In the genomic region with DNA sequence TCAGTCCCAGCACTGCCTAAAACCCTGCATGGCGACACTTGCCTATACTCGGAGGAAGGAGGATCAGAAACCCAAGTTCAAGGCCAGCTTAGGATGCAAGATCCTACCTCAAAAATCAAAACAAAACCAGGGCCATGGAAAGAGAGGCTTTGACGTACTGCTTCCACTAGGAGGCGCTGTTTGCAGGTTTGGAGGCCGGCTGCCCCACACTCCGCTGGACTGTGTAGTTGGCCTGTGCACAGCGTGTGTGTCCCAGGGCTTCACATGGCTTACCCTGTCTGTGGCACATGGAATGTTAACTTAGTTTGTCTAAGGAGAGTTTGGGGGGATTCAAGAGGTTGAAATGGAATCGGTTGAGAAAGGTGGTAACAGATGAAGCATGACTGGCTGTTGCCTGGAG, we compare ENCODE assay signal across 9 mouse cellular contexts. TPM values are rescaled to one million over a fixed set of nuclear protein-coding genes. Genes with fewer than 3 reads are reported as not detected.
A peak's percentile ranks its signal among the peaks of the same experiment; 100 is the strongest.
DNase-seq lines count a peak whose midpoint lies in the region; ATAC-seq and TF ChIP-seq lines count a peak whose summit lies in the region.
"Had no signal": no experiment of that assay in that cellular context is flagged by ENCODE, and none has a peak within 500 bp of the region (broad histone marks: within the 10 kb centered on the region; RNA-seq: fewer than 3 reads in every experiment).

No protein-coding gene starts in this region.

- no peak for ATAC-seq in hindbrain, embryonic 14.5 days (ENCODE audit: low FRiP score)
- ATAC-seq in hindbrain, embryonic 13.5 days (ENCODE audit: low FRiP score) = no peak
- ATAC-seq in granulocyte monocyte progenitor cell, adult 5-6 weeks (replicated peaks; ENCODE audit: poor library complexity, severe bottlenecking) = peak; percentile 92
- no peak for ATAC-seq in midbrain, postnatal 0 days (ENCODE audit: low FRiP score)

- peak; percentile 93 for TF ChIP-seq CTCF in ES-Bruce4 (IDR thresholded peaks at IDR 0.05; ENCODE audit: low read depth, low read length)
- peak; percentile 89 for TF ChIP-seq CTCF in layer of hippocampus, adult 2 months (conservative IDR thresholded peaks at IDR 0.05)
- TF ChIP-seq CTCF in midbrain, postnatal 0 days (IDR thresholded peaks at IDR 0.05) = peak; percentile 81

- no peak for TF ChIP-seq POLR2A in ES-Bruce4 (IDR thresholded peaks at IDR 0.05; ENCODE audit: insufficient read depth, low read length)

- no peaks in the 10 kb centered on the region for H3K27me3 ChIP-seq in hindbrain, embryonic 14.5 days (ENCODE audit: control insufficient read depth, insufficient read depth, low read length)
- H3K27me3 ChIP-seq in hindbrain, embryonic 13.5 days = no peaks in the 10 kb centered on the region
- no peaks in the 10 kb centered on the region for H3K27me3 ChIP-seq in ES-Bruce4 (ENCODE audit: control insufficient read depth, insufficient read depth, low read length, poor library complexity, severe bottlenecking)
- no peaks in the 10 kb centered on the region for H3K27me3 ChIP-seq in midbrain, postnatal 0 days (ENCODE audit: insufficient read depth, low read length)
- H3K27me3 ChIP-seq: neural tube, embryonic 13.5 days had no signal

- no peaks in the 10 kb centered on the region for H3K4me1 ChIP-seq in hindbrain, embryonic 14.5 days (replicated peaks; ENCODE audit: control insufficient read depth, insufficient read depth, low read length)
- no peaks in the 10 kb centered on the region for H3K4me1 ChIP-seq in hindbrain, embryonic 13.5 days (replicated peaks)
- no peaks in the 10 kb centered on the region for H3K4me1 ChIP-seq in ES-Bruce4 (ENCODE audit: control insufficient read depth, insufficient read depth, low read length)
- no peaks in the 10 kb centered on the region for H3K4me1 ChIP-seq in midbrain, postnatal 0 days (ENCODE audit: insufficient read depth, low read length)
- H3K4me1 ChIP-seq: neural tube, embryonic 13.5 days had no signal

- WGBS in hindbrain, embryonic 14.5 days = 14% methylated on average over 8 of the region's 8 CpGs
- WGBS in hindbrain, embryonic 13.5 days = 18% methylated on average over 8 of the region's 8 CpGs
- 17% methylated on average over 8 of the region's 8 CpGs for whole genome bisulfite sequencing in midbrain, postnatal 0 days

- H3K27ac ChIP-seq in hindbrain, embryonic 14.5 days = no peak overlapping the region
- H3K27ac ChIP-seq in hindbrain, embryonic 13.5 days = no peak overlapping the region
- no peak overlapping the region for H3K27ac ChIP-seq in ES-Bruce4 (ENCODE audit: insufficient read depth, low read length)
- no peak overlapping the region for H3K27ac ChIP-seq in layer of hippocampus, adult 2 months
- H3K27ac ChIP-seq in midbrain, postnatal 0 days (ENCODE audit: low read depth, low read length) = no peak overlapping the region
- H3K27ac ChIP-seq: neural tube, embryonic 13.5 days had no signal

- DNase-seq in hindbrain, embryonic 14.5 days (ENCODE audit: low spot score) = peak; percentile 66
- peak; percentile 66 for DNase-seq in c-Kit-positive CD71-negative TER-119-negative erythroid progenitor cells, embryonic 14.5 days (ENCODE audit: low read depth)
- peak in 1 of 2 experiments; percentile 54 for DNase-seq in layer of hippocampus, adult 2 months (ENCODE audit: low spot score in 2 of 2)
- peak; percentile 40 for DNase-seq in midbrain, postnatal 0 days (ENCODE audit: low spot score)
- peak; percentile 46 for DNase-seq in testis, postnatal 14 days (ENCODE audit: low spot score)

- H3K4me3 ChIP-seq in hindbrain, embryonic 14.5 days (replicated peaks; ENCODE audit: low read length) = no peak overlapping the region
- H3K4me3 ChIP-seq in hindbrain, embryonic 13.5 days = no peak overlapping the region
- H3K4me3 ChIP-seq in ES-Bruce4 (ENCODE audit: low read depth, low read length) = no peak overlapping the region
- no peak overlapping the region for H3K4me3 ChIP-seq in layer of hippocampus, adult 2 months
- H3K4me3 ChIP-seq in midbrain, postnatal 0 days (ENCODE audit: low read depth, low read length) = no peak overlapping the region
- H3K4me3 ChIP-seq: neural tube, embryonic 13.5 days had no signal

- H3K9ac ChIP-seq in hindbrain, embryonic 14.5 days = no peak overlapping the region
- H3K9ac ChIP-seq in hindbrain, embryonic 13.5 days = no peak overlapping the region
- H3K9ac ChIP-seq in ES-Bruce4 (ENCODE audit: low read depth, poor library complexity, severe bottlenecking) = no peak overlapping the region
- no peak overlapping the region for H3K9ac ChIP-seq in midbrain, postnatal 0 days (replicated peaks; ENCODE audit: low read length, poor library complexity, severe bottlenecking)
- H3K9ac ChIP-seq: neural tube, embryonic 13.5 days had no signal

- peaks cover 34% of the 10 kb centered on the region for H3K36me3 ChIP-seq in hindbrain, embryonic 14.5 days (replicated peaks; ENCODE audit: control insufficient read depth, insufficient read depth)
- peaks cover 47% of the 10 kb centered on the region for H3K36me3 ChIP-seq in hindbrain, embryonic 13.5 days
- peaks cover 5% of the 10 kb centered on the region; the same call in 1 of the 2 replicates for H3K36me3 ChIP-seq in ES-Bruce4 (ENCODE audit: control insufficient read depth, insufficient read depth, low read length, poor library complexity, severe bottlenecking)
- H3K36me3 ChIP-seq in midbrain, postnatal 0 days (ENCODE audit: insufficient read depth, low read length) = peaks cover 13% of the 10 kb centered on the region

- H3K4me2 ChIP-seq in hindbrain, embryonic 14.5 days (replicated peaks) = no peak overlapping the region
- no peak overlapping the region for H3K4me2 ChIP-seq in hindbrain, embryonic 13.5 days
- no peak overlapping the region for H3K4me2 ChIP-seq in midbrain, postnatal 0 days (ENCODE audit: low read depth, low read length, poor library complexity, severe bottlenecking)
- H3K4me2 ChIP-seq: neural tube, embryonic 13.5 days had no signal

- TF ChIP-seq EP300 in ES-Bruce4 (IDR thresholded peaks at IDR 0.05; ENCODE audit: insufficient read depth, low read depth, low read length) = no peak

- no peaks in the 10 kb centered on the region for H3K9me3 ChIP-seq in hindbrain, embryonic 14.5 days (ENCODE audit: control insufficient read depth, low read length)
- H3K9me3 ChIP-seq in hindbrain, embryonic 13.5 days = no peaks in the 10 kb centered on the region
- no peaks in the 10 kb centered on the region for H3K9me3 ChIP-seq in ES-Bruce4 (replicated peaks; ENCODE audit: control insufficient read depth, insufficient read depth, low read length, poor library complexity, severe bottlenecking)
- H3K9me3 ChIP-seq in midbrain, postnatal 0 days (ENCODE audit: low read length) = no peaks in the 10 kb centered on the region
- H3K9me3 ChIP-seq: neural tube, embryonic 13.5 days had no signal

RNA-seq across cellular contexts. Expression of gene Rabep2, which starts 8.3 kb away (rescaled TPM):
- 18.9 and 20.2 TPM in 2 replicates for polyA plus RNA-seq in hindbrain, embryonic 14.5 days (2014; fragmentation: Nextera tagmentation; extraction: Ambion mirVana)
- 24.3 and 26.8 TPM in 2 replicates for polyA plus RNA-seq in hindbrain, embryonic 13.5 days (2015; fragmentation: Nextera tagmentation; extraction: Ambion mirVana)
- polyA plus RNA-seq in ES-Bruce4 (2011; ENCODE audit: insufficient read depth, insufficient read length, low read depth, missing spikeins) = 18.5 and 19.7 TPM in 2 replicates
- total RNA-seq in granulocyte monocyte progenitor cell, adult 5-6 weeks (2014; fragmentation: Nextera tagmentation) = 11.3 and 16.2 TPM in 2 replicates
- 12.3 and 16.9 TPM in 2 replicates for total RNA-seq in granulocyte monocyte progenitor cell, adult 5-6 weeks (2017)
- 10 to 100 TPM; 13.5 to 14.7 TPM for total RNA-seq in layer of hippocampus, adult 2 months (2021)
- 20.3 and 21.0 TPM in 2 replicates for total RNA-seq in midbrain, postnatal 0 days (2014; rRNA removed)
- 18.5 and 18.7 TPM in 2 replicates for polyA plus RNA-seq in midbrain, postnatal 0 days (2015; fragmentation: Nextera tagmentation; extraction: Ambion mirVana)

RNA-seq across cellular contexts. Expression of gene Cd19, which starts 22.2 kb away (rescaled TPM):
- polyA plus RNA-seq in hindbrain, embryonic 14.5 days (2014; fragmentation: Nextera tagmentation; extraction: Ambion mirVana) = not detected in 2 replicates
- 0.06 TPM in 1 of 2 replicates, not detected in the other for polyA plus RNA-seq in hindbrain, embryonic 13.5 days (2015; fragmentation: Nextera tagmentation; extraction: Ambion mirVana)
- not detected in 2 replicates for polyA plus RNA-seq in ES-Bruce4 (2011; ENCODE audit: insufficient read depth, insufficient read length, low read depth, missing spikeins)
- total RNA-seq in granulocyte monocyte progenitor cell, adult 5-6 weeks (2014; fragmentation: Nextera tagmentation) = not detected in 2 replicates
- total RNA-seq in granulocyte monocyte progenitor cell, adult 5-6 weeks (2017) = 0.09 TPM in 1 of 2 replicates, not detected in the other
- total RNA-seq in layer of hippocampus, adult 2 months (2021) = not detected
- not detected in 2 replicates for total RNA-seq in midbrain, postnatal 0 days (2014; rRNA removed)
- 0.23 TPM in 1 of 2 replicates, not detected in the other for polyA plus RNA-seq in midbrain, postnatal 0 days (2015; fragmentation: Nextera tagmentation; extraction: Ambion mirVana)

RNA-seq across cellular contexts. Expression of gene Atp2a1, which starts 26.1 kb away (rescaled TPM):
- 0.30 and 0.31 TPM in 2 replicates for polyA plus RNA-seq in hindbrain, embryonic 14.5 days (2014; fragmentation: Nextera tagmentation; extraction: Ambion mirVana)
- polyA plus RNA-seq in hindbrain, embryonic 13.5 days (2015; fragmentation: Nextera tagmentation; extraction: Ambion mirVana) = 1.5 and 4.1 TPM in 2 replicates
- polyA plus RNA-seq in ES-Bruce4 (2011; ENCODE audit: insufficient read depth, insufficient read length, low read depth, missing spikeins) = 0.40 and 0.53 TPM in 2 replicates
- 0.62 TPM in 1 of 2 replicates, not detected in the other for total RNA-seq in granulocyte monocyte progenitor cell, adult 5-6 weeks (2014; fragmentation: Nextera tagmentation)
- total RNA-seq in granulocyte monocyte progenitor cell, adult 5-6 weeks (2017) = not detected in 2 replicates
- under 1 TPM; 0.81 to 0.84 TPM for total RNA-seq in layer of hippocampus, adult 2 months (2021)
- 0.14 and 0.33 TPM in 2 replicates for total RNA-seq in midbrain, postnatal 0 days (2014; rRNA removed)
- polyA plus RNA-seq in midbrain, postnatal 0 days (2015; fragmentation: Nextera tagmentation; extraction: Ambion mirVana) = 0.35 and 0.56 TPM in 2 replicates

RNA-seq across cellular contexts. Expression of gene Sh2b1, which starts 38.4 kb away (rescaled TPM):
- polyA plus RNA-seq in hindbrain, embryonic 14.5 days (2014; fragmentation: Nextera tagmentation; extraction: Ambion mirVana) = 60.3 and 64.1 TPM in 2 replicates
- polyA plus RNA-seq in hindbrain, embryonic 13.5 days (2015; fragmentation: Nextera tagmentation; extraction: Ambion mirVana) = 63.7 and 64.5 TPM in 2 replicates
- 41.8 and 43.8 TPM in 2 replicates for polyA plus RNA-seq in ES-Bruce4 (2011; ENCODE audit: insufficient read depth, insufficient read length, low read depth, missing spikeins)
- total RNA-seq in granulocyte monocyte progenitor cell, adult 5-6 weeks (2014; fragmentation: Nextera tagmentation) = 35.9 and 58.3 TPM in 2 replicates
- total RNA-seq in granulocyte monocyte progenitor cell, adult 5-6 weeks (2017) = 15.6 and 17.3 TPM in 2 replicates
- 10 to 100 TPM; 69.1 to 70.1 TPM for total RNA-seq in layer of hippocampus, adult 2 months (2021)
- total RNA-seq in midbrain, postnatal 0 days (2014; rRNA removed) = 41.3 and 46.8 TPM in 2 replicates
- polyA plus RNA-seq in midbrain, postnatal 0 days (2015; fragmentation: Nextera tagmentation; extraction: Ambion mirVana) = 63.9 and 64.9 TPM in 2 replicates

RNA-seq across cellular contexts. Expression of gene Nfatc2ip, which starts 40.3 kb away (rescaled TPM):
- 3.9 and 4.0 TPM in 2 replicates for polyA plus RNA-seq in hindbrain, embryonic 14.5 days (2014; fragmentation: Nextera tagmentation; extraction: Ambion mirVana)
- polyA plus RNA-seq in hindbrain, embryonic 13.5 days (2015; fragmentation: Nextera tagmentation; extraction: Ambion mirVana) = 3.1 and 3.2 TPM in 2 replicates
- 76.8 and 78.6 TPM in 2 replicates for polyA plus RNA-seq in ES-Bruce4 (2011; ENCODE audit: insufficient read depth, insufficient read length, low read depth, missing spikeins)
- total RNA-seq in granulocyte monocyte progenitor cell, adult 5-6 weeks (2014; fragmentation: Nextera tagmentation) = 11.7 and 14.8 TPM in 2 replicates
- 14.6 and 15.9 TPM in 2 replicates for total RNA-seq in granulocyte monocyte progenitor cell, adult 5-6 weeks (2017)
- 1 to 10 TPM; 7.0 to 7.6 TPM for total RNA-seq in layer of hippocampus, adult 2 months (2021)
- 6.0 and 6.7 TPM in 2 replicates for total RNA-seq in midbrain, postnatal 0 days (2014; rRNA removed)
- polyA plus RNA-seq in midbrain, postnatal 0 days (2015; fragmentation: Nextera tagmentation; extraction: Ambion mirVana) = 2.3 and 2.4 TPM in 2 replicates
